Mouse (Mus musculus): ENCODE measurements around the gene Scd4.
"Not testable (repeated sequence)": the region's sequence is repeated elsewhere in the genome, so short reads cannot be mapped to it uniquely, and the experiment has no call there.

Scd4 gene

DNA sequence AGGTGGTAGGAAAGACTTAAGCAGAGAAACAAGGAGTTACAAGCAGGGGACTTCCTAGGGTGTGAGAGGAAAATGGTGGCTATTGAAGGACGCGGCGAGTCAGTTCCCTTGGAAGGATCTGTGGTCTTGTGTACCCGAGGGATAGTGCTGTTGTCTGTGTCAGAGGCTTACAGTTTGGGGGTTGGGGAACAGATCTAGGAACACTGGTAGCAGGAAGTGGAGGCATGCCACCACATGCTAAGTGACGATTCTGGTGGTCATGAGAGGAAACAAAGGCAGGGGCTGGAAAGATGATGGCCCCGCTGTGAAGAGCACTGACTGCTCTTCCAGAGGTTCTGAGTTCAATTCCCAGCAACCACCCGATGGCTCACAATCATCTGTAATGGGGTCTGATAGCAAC is 32.4 kb upstream of the Scd4 start:
- no peak for DNase-seq (ENCODE audit: low read depth, low spot score)

DNA sequence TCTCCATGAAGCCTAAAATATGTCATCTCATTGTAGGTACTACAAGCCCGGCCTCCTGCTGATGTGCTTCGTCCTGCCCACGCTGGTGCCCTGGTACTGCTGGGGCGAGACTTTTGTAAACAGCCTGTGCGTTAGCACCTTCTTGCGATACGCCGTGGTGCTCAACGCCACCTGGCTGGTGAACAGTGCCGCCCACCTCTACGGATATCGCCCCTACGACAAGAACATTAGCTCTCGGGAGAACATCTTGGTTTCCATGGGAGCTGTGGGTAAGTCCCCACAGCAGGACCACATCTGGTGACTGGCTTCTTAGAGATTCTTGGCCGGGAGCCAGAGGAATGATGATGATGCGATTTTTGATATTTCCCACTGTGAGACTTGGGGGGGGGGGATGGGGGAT is 31.7 kb upstream of the Scd4 start:
- DNase-seq (ENCODE audit: low read depth, low spot score) = peak; percentile 64

DNA sequence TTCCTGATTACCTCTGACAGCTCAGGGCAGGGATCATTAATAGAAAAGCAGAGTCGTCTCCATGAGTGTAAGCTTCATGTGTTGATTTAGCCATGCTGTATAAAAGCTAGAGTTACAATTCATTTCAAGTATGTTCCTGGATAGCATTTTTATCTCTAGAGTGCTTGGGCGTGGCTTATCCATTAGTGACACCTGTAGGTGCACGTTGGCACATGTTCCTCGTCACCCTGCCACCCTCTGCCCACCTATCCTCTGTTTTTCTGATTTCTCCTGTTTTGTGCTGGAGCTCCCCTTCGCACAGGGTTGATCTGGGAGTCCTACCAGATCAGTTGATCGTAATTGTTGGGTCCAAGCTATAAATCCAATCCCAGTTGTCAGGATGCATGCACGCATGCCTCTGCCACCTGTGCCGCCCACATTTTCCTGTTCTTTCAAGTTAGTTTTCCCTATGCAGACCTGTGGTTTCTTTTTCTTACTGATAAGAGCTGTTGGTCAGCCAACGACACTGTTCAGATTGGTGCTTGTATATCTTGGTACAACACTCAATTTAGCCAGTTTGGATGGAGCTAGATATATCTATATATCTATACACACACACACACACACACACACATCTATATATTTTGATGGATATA is 31.1 kb upstream of the Scd4 start:
- no peak for DNase-seq (ENCODE audit: low read depth, low spot score)

DNA sequence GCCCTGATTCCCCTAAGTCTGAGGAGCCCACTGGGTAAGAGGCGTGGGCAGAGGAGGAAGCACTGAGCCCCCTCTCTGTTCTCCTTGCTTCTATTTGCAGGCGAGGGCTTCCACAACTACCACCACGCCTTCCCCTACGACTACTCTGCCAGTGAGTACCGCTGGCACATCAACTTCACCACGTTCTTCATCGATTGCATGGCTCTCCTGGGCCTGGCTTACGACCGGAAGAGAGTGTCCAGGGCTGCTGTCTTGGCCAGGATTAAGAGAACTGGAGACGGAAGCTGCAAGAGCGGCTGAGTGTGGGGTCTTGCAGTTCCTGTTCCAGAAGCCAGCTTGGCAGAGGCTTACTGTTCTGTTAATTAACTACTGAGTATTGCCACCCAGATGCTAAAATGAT is 30.0 kb upstream of the Scd4 start:
- DNase-seq (ENCODE audit: low read depth, low spot score) = no peak

DNA sequence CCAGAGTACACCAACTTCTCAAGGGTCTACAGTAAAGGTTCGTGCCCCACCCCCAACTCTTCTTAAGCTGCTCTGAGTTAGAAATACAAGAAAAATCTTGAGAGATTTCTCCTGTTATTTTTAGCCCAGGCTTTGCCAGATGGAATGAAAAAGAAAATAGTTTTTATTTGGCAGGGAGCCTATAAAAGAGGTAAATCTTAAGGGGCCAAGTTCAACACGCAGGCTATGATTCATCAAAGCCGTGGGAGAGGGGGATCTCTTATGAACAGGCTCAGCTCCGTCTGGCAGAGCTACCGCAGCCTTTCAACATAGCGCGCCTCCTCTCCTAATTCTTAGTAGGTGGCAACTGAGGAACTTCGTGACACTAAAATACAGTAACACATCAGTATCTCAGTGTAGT is 29.4 kb upstream of the Scd4 start:
- DNase-seq (ENCODE audit: low read depth, low spot score) = peak; percentile 93

DNA sequence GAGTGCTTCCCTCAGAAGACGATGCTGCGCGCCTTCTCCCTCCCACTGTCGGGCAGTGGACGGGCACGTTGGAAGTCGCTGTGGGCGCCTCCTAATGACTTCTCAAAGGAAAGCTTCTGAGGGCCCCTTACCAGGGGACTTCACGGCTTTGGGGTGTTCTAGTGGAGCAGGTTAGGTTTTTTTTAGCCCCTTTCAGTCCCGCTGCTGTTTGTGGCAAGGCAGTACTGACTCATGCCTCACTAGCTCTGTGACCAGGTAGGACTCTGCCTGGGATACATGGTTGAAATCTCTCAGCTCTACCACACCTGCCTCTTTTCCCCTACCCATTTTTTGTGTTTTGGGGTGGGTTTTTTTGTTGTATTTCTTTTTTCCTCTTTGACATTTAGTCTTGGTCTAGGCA is 28.5 kb upstream of the Scd4 start:
- DNase-seq (ENCODE audit: low read depth, low spot score) = no peak

DNA sequence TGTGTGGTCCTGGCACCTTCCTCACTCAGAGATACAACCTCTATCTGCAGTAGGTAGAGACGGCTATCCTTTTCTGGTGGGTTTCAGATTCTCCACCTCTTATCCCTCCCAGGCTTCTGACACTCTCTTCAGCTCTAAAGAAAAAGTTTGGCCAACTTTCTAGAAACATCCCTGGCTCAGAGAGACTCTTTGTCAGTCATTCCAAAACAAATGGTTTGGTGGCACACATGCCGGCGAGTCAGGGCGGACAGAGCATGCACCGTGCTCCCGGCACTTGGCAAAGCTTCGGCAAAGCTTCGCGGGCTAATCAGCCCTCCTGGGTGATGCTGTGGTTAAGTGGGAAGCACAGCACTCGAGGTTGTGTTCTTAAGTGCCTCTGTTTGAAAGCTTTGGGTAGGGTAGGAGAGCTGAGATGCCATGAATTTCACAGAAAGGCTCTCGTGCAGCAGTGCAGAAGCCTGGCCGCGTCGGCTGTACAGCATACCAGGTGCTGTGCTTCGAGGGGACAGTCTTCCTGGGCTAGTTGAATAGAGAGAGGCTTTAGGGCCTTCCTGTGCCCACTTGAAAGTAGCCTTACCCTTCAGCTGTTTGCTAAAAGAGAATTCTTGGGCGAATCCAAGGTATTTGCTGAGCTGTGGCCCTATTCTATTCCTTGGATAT is 27.9 kb upstream of the Scd4 start:
- no peak for DNase-seq (ENCODE audit: low read depth, low spot score)

DNA sequence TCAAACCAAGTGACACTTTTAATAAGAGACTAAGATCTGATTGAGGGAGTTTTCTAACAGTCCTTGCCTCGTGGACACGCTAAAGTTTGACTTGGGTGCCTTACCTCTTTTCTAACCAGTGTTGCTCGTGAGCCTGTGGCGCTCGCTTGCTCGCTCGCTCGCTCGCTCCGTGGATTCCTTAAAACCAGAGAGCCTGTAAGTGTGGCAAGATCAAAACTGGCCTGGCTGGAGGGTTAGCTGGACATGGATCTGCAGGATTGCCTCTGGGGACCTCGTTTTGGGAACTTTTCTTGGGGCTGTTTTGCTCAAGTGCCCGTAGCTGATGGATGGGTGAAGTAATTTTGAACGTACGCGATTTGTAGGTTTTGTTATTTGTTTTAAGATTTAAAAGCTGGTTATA is 27.2 kb upstream of the Scd4 start:
- DNase-seq (ENCODE audit: low read depth, low spot score) = no peak

DNA sequence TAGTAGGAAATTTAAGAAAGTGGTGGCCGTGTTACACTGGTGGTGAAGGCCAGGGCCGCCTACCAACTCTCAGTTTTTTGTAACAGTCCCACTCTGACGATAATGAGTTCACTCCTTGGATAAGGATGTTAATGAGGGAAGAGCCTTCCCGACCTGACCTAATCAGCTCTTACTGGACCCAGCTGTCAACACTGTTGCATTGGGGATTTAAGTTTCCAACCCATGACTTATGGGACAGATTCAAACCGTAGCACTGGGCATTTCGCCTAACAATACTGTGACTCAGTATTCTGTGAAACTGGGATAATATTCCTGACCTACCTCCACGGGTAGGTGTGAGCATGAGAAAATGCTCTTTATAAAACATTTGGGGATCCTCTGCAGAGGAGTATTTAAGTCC is 26.7 kb upstream of the Scd4 start:
- no peak for DNase-seq (ENCODE audit: low read depth, low spot score)

DNA sequence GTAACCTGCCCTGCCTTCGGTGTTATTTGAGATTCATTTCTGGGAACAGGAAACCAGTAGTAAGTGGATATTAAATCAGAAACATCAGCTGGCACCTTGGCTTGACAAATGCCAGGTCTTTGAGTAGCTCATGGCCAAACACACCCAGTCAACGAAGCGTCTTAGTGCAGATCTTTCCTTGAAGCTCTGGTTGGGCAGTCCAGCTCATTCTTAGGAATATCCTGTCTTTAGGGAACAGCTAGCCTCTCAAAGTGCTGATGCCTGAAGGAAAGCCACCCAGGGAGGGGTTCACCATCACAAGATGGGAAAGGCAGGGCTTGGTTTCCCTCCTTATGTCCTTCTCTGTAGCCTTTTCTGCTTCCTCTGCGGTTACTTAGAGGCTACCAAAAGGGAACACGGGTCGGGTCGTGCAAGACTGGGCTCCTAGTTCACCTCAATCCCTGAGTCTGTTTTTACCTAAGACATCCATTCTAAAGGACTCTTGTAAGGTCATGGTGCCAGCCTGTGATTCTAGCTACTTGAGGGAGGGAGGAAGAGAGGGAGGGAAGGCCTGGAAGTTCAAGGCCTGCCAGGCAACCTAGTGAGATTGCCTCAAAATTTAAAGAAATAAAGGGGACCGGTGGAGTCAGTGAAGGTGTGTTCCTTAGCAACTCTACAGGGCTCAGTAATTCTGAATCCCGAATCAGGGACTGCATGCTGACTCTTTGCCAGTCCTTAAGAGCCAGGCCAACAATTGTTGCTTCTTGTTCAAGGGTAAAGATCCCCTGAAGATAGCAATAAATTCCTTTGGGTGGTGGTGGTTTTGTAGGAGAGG is 25.6 kb upstream of the Scd4 start:
- peak; percentile 16 for DNase-seq (ENCODE audit: low read depth, low spot score)

DNA sequence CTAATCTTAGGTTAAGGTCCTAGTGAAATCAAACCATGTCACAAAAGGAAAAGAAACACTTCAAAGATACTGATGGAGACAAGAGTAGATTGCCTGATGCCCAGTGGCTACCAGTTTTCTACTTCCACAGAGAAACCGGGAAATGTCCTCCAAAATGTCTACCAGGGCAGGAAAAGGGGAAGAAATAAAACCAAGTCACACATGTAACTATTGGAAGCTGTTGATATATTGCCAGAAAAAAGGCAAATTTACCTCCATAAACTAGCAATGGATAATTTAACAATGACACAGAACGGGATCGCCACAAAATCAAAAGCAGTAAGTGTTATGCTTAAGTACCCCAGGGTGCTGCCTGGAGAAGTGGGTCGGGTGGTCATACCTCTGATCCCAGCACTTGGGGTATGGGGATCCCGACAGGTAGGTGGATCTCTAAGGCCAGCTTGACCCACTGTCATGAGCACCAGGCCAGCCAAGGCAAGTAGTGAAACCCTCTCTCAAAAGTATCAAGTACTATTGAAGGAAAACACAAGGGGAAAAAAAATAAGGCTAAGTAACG is 24.9 kb upstream of the Scd4 start:
- no peak for DNase-seq (ENCODE audit: low read depth, low spot score)

DNA sequence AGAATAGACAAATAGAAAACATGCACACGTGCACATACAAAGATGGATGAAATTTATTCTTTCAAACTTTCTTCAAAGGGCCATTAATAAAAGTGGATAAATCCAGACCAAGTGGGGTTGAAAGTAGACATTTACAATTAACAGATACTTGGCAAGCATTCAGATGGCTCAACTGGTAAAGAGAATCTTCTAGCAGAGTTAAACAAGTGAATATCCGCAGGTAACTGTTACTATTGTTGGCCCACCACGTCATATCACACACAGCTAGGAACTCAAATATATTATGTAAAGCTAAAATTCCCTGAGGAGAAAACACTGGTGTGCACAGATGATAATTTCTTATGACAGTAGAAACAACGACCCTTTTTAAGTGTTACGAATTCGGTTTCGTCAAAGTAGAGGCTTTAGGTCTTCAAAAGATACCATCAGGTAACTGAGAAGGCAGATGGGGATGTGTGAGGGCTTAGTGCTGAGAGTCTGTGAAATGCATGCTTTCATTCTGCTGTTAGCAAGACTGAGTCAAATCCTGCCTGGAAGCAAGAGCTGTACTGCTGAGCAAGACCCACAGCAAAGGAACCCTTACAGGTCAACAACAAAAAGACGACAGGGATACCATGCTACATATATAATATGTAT is 24.2 kb upstream of the Scd4 start:
- DNase-seq (ENCODE audit: low read depth, low spot score) = no peak

DNA sequence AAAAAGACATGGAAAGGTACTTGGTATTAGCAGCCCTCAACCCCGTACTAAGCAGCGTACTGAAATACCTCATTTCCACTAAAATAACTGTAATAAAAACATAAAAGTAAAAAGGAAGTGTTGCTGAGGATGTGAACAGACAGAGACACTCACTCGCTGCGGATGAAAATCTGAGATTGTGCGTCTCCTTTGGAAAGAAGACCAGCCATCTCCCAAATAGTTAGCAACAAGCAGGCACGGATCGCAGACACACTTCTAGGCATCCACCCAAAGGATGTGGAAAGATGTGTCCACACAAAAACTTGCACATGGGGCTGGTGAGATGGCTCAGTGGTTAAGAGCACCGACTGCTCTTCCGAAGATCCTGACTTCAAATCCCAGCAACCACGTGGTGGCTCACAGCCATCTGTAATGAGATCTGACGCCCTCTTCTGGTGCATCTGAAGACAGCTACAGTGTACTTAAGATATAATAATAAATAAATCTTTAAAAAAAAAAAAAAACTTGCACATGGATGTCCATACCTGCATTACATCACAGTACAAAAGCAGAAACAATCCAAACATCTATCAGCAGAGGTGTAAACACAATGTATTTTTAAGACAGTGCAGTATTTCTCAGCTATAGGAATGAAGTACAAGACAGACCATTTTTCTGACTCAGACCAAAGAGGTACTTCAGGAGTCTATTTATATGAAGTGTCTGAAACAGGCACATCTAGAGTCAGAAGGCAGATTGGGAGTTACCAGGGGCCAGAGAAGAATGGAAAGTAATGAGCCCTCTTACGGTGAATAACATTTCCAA is 23.3 kb upstream of the Scd4 start:
- no peak for DNase-seq (ENCODE audit: low read depth, low spot score)

DNA sequence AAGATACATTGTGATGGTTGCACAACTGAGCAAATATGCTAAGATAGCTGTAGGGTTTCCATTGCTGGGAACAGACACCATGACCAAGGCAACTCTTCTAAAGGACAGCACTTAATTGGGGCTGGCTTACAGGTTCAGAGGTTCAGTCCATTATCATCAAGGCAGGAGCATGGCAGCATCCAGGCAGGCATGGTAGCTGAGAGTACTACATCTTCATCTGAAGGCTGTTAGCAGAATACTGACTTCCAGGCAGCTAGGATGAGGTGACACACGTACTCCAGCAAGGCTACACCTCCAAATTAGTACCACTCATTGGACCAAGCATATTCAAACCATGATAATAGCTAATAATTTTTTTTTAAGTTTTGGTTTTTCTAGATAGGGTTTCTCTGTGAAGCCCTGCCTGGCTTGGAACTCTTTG is 22.7 kb upstream of the Scd4 start:
- not testable (repeated sequence) for DNase-seq (ENCODE audit: low read depth, low spot score)

DNA sequence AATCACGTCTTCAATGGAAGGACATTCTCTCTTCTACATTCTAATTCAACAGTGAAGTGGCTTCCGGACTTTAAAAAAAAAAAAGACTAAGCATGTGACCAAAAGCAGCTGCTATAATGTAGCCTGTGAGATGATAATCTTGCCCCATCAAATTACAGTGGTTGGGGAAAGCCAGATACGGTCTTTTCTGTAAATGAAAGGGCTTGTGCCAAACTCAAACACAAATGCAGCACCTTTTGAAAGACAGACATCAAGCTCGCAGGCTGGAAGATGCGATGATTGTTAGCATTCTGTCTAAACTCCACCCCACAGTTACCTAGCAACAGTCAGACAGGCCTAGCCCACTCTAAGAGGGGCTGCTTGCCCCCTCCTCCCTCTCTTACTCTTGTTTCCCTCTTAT is 22.1 kb upstream of the Scd4 start:
- DNase-seq (ENCODE audit: low read depth, low spot score) = no peak

DNA sequence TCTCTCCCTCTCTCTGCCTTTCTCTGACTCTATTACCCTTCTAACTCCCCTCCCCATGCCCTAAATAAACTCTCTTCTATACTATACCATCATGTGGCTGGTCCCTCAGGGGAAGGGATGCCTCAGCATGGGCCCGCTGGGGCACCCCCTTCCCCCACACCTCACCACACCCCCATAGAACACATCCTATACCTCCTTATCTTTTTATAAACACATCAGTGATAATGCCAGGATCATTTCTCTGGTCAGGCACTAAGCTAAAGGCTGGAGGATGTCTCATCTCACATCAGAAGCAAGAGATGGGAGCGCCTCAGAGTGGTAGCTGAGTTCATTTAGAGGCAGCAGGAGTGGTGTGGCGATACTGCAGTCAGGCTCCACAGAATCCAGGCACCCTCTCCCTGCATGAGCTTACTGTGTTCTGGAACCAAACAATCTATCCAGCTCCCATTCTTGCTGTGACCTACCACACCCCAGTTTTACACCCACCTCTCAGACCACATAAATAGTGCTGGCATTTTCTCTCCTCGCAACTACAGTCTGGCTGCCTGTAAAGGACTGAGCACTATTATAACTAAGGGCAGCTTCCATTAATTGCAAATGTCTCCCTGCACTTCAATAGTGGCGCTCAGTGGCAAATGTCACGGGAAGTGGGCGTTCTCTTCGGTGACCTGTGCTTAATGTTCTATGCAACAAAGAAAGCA is 21.4 kb upstream of the Scd4 start:
- no peak for DNase-seq (ENCODE audit: low read depth, low spot score)

DNA sequence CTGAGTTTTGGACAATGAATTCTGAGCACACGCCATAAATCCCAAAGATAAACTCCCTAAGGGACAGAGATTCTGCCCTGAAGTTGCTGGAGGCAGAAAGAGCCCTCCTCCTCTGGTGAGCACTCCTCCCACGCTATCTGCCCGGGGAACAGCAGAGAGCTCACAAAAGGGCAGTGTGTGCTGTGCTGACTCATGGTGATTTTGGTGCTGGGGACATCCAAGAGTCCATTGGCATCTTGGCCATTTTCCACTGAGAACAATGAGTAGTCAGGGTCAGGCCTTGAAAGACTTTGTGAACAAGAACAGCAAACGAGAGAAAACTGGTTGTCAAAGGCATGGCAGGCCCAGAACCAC is 20.9 kb upstream of the Scd4 start:
- DNase-seq (ENCODE audit: low read depth, low spot score) = peak; percentile 96

DNA sequence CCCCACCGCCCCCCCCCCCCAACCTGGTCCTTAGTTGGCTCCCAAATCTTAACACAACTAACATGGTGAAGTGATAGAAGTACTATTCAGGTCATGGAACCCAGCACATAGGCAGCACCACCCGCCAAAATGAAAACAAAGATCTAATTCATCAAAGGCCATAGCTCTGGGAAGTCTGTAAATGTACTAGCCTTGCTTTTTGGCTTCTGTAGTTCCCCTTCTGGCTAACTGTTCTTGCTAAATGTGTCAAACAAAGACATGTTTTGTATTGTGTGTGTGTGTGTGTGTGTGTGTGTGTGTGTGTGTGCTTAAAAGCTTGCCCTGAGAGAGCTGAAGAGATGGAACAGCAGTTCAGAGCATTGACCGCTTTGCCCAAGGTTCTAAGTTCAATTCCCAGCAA is 19.8 kb upstream of the Scd4 start:
- DNase-seq (ENCODE audit: low read depth, low spot score) = peak; percentile 80

DNA sequence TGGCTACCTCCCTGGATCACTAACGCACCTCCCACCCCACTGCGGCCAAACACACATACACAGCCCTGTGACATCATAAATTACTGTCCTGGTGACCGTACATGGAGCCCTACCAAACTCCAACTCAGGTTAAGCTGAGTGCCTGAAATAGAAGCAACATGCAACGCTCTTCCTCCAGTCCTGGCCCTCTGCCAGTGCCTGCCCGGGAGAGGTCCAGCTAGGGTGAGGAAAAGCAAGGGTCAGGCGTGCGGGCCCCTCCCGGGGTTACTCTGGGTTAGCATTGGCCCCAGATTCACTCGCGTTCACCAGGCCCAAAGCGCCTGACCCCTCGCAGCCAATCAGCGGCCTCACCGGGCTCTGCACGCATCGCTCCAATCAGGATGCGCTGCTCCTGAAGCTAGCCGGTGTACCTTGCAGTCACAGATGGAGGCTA is 18.5 kb upstream of the Scd4 start:
- DNase-seq (ENCODE audit: low read depth, low spot score) = peak; percentile 98

DNA sequence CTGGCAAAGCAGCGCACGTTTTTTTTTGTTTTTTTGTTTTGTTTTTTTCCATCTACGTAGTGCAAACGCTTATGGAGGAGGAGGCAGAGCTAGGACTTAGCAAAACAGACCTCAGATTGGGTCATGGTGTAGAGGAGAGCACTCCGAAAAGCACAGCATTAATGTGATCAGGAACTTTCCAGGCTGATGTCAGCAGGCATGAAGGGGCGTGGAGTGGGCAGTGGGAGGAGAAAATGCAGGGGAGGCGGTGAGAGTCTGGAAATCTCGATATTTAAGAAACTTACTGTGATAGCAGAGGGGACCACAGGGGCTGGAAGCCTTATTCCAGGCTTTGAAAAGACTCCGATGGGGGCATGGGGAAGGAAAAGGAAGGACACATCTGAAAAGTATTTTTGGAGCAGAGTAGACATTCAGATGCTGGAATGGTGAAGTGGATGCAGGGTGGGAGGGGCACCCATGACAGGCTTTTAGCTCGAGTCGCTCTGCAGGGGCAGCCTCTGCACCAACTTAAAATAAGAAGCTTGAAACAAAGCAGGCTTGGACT is 17.9 kb upstream of the Scd4 start:
- peak; percentile 86 for DNase-seq (ENCODE audit: low read depth, low spot score)

Measured in brain, adult 2 months (tissue).